39 mouse cellular contexts compared by ENCODE assay signal in the genomic region with DNA sequence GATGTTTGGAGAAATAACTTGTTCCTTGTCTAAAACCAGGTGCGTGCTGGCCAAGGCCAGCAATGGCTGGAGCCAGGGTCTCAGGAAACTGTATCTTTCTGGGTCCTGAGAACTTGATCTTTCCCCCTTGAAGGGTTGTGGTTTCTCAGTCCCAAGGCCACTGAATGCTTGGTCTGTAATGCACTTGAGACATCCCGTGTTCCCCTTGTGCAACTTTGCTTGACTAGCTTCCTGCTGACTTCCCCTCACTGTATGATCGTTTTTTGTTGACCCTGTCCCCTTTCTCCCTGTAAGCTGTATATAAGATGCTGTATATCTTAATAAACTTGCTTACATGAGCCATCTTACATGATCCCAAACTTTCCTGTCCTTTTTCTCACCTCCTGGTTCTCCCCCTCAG. TPM values are rescaled to one million over a fixed set of nuclear protein-coding genes. Genes with fewer than 3 reads are reported as not detected.
"Had no signal": no experiment of that assay in that cellular context is flagged by ENCODE, and none has a peak within 500 bp of the region (broad histone marks: within the 10 kb centered on the region; RNA-seq: fewer than 3 reads in every experiment).

No protein-coding gene starts in this region.

- H3K4me2 ChIP-seq: heart, embryonic 11.5 days; heart, embryonic 13.5 days; heart, embryonic 15.5 days; hindbrain, embryonic 13.5 days; hindbrain, embryonic 15.5 days; kidney, embryonic 15.5 days; limb, embryonic 13.5 days; limb, embryonic 15.5 days; liver, embryonic 11.5 days had no signal

- H3K4me3 ChIP-seq: heart, embryonic 13.5 days; heart, embryonic 15.5 days; hindbrain, embryonic 13.5 days; hindbrain, embryonic 15.5 days; kidney, embryonic 15.5 days; limb, embryonic 13.5 days; limb, embryonic 15.5 days had no signal

- DNase-seq: gastrocnemius, postnatal 14 days; gastrocnemius, postnatal 36 days; heart, adult 18-20 months; heart, postnatal 14 days; heart, postnatal 36 days; kidney, adult 11 months; kidney, adult 2 months; kidney, adult 9 months; kidney, postnatal 25 days; kidney, postnatal 4 days; layer of hippocampus, adult 9-11 months; layer of hippocampus, postnatal 36 days; left cerebral cortex, postnatal 4 days had no signal

- H3K9ac ChIP-seq: heart, embryonic 13.5 days; heart, embryonic 15.5 days; hindbrain, embryonic 13.5 days; hindbrain, embryonic 15.5 days; kidney, embryonic 15.5 days; limb, embryonic 13.5 days; limb, embryonic 15.5 days had no signal

- H3K36me3 ChIP-seq: heart, embryonic 13.5 days; heart, embryonic 15.5 days; hindbrain, embryonic 13.5 days; hindbrain, embryonic 15.5 days; kidney, embryonic 15.5 days; limb, embryonic 13.5 days; limb, embryonic 15.5 days had no signal

- H3K27ac ChIP-seq: heart, embryonic 13.5 days; heart, embryonic 15.5 days; hindbrain, embryonic 13.5 days; hindbrain, embryonic 15.5 days; hindbrain, postnatal 0 days; kidney, embryonic 15.5 days; kidney, postnatal 0 days; limb, embryonic 13.5 days; limb, embryonic 15.5 days had no signal

- H3K27me3 ChIP-seq: hindbrain, embryonic 15.5 days; limb, embryonic 13.5 days had no signal

- H3K4me1 ChIP-seq: heart, embryonic 13.5 days; heart, embryonic 15.5 days; hindbrain, embryonic 13.5 days; hindbrain, embryonic 15.5 days; kidney, embryonic 15.5 days; limb, embryonic 13.5 days; limb, embryonic 15.5 days had no signal

- H3K9me3 ChIP-seq: heart, embryonic 13.5 days; heart, embryonic 15.5 days; hindbrain, embryonic 13.5 days; hindbrain, embryonic 15.5 days; kidney, embryonic 15.5 days; limb, embryonic 13.5 days; limb, embryonic 15.5 days had no signal

- ATAC-seq: hindbrain, postnatal 0 days; intestine, embryonic 16.5 days had no signal

RNA-seq across cellular contexts. Expression of gene Cfap57, which starts 10.7 kb away (rescaled TPM):
- total RNA-seq: gastrocnemius, adult 18-20 months; gastrocnemius, adult 8-10 months; gastrocnemius, postnatal 14 days; gastrocnemius, postnatal 36 days had no signal

RNA-seq across cellular contexts. Expression of gene Olfr62, which starts 48.9 kb away (rescaled TPM):
- total RNA-seq: gastrocnemius, adult 18-20 months; gastrocnemius, adult 8-10 months; gastrocnemius, postnatal 14 days; gastrocnemius, postnatal 36 days; heart, adult 18-20 months; heart, postnatal 14 days; heart, postnatal 36 days; hematopoietic stem cell, adult 5-6 weeks; hindbrain, postnatal 0 days; layer of hippocampus, adult 8-10 months; layer of hippocampus, postnatal 14 days; layer of hippocampus, postnatal 36 days; left cerebral cortex, adult 18-20 months; left cerebral cortex, adult 8-10 months; left cerebral cortex, postnatal 10 days; left cerebral cortex, postnatal 25 days; left cerebral cortex, postnatal 4 days had no signal
- polyA plus RNA-seq: gonadal fat pad, adult 2 months; heart, embryonic 11.5 days; heart, embryonic 13.5 days; heart, embryonic 15.5 days; heart, postnatal 0 days; hindbrain, embryonic 11.5 days; hindbrain, embryonic 13.5 days; hindbrain, embryonic 15.5 days; hindbrain, postnatal 0 days; intestine, embryonic 14.5 days; intestine, embryonic 16.5 days; kidney, adult 2 months; kidney, embryonic 15.5 days; kidney, postnatal 0 days; limb, embryonic 11.5 days; limb, embryonic 13.5 days; limb, embryonic 15.5 days; liver, embryonic 11.5 days had no signal
